Mouse (Mus musculus) E14TG2a.4 (cell line): Measurements from ENCODE around the gene Tubg1.

Experiments used
- CTCF ChIP-seq: conservative IDR thresholded peaks from 2 replicates; pipeline ENCODE4 v1.5.1; 2014; ENCODE audit warnings: low read length
- POU5F1 ChIP-seq: IDR thresholded peaks from 2 replicates; pipeline ENCODE4 v1.6.1; 2014; ENCODE audit warnings: low read length, borderline replicate concordance

DNA sequence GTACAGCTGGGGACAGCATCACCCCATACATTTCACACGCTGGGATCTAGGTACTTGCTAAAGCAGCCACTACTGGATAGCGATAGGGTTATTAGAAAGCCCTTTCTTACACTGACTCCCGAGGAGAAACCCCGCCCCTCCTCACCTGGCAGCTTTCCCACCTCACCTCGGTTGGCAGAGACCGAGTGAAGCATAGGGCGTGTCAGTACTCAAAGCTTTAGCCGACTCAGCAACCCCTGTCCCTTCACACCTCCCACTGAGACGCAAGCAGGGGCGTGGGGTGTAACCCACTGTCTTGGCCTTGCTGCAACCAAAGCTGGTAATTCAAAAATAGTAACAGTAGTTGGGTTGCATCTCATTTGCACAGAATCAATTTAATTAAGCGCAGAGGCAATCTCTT is 53.4 kb downstream of the Tubg1 start:
- TF ChIP-seq CTCF (no peak), POU5F1 (no peak)
